Mouse (Mus musculus) lung, adult 2 months (tissue): Measurements from ENCODE around the gene Ogdh. TPM values are rescaled to one million over a fixed set of nuclear protein-coding genes. Genes with fewer than 3 reads are reported as not detected.

Source experiments
- DNase-seq: peaks from one replicate; pipeline ENCODE4 v3.0.0; 2022
- H3K4me1 ChIP-seq: fragments of 200-500 bp; 2 replicates; pipeline ENCODE4 v1.6.1; 2011; ENCODE audit warnings: low read length; ENCODE audit not compliant: control insufficient read depth, insufficient read depth
- H3K4me3 ChIP-seq: fragments of 200-500 bp; replicated peaks from 2 replicates; pipeline ENCODE3; 2011; ENCODE audit warnings: low read depth, mild to moderate bottlenecking, control low read depth, low read length; ENCODE audit errors: extremely low read depth
- CTCF ChIP-seq: fragments of 200-500 bp; IDR thresholded peaks from 2 replicates; pipeline ENCODE4 v1.5.1; 2011; ENCODE audit warnings: mild to moderate bottlenecking, low read length, control low read depth; ENCODE audit not compliant: insufficient read depth
- POLR2A ChIP-seq: fragments of 200-500 bp; IDR thresholded peaks from 2 replicates; pipeline ENCODE4 v1.6.1; 2011; ENCODE audit warnings: low read depth, mild to moderate bottlenecking, control low read depth, low read length, borderline replicate concordance; ENCODE audit errors: extremely low read depth
- WGBS: fragments of 180-500 bp; shearing (Covaris S2); methylation state at CpG from one replicate; pipeline ENCODE4 v1.1.7; 2018; 5-methylcytosine and 5-hydroxymethylcytosine counted together
- polyA plus RNA-seq: library from polyadenylated mRNA; depleted of rRNA; stranded (reverse); fragments of >200 nt; gene quantifications from 2 replicates; pipeline ENCODE4 v1.2.3, GENCODE M21; 2012

Ogdh gene
- polyA plus RNA-seq, 1 experiment, result 181 TPM

DNA sequence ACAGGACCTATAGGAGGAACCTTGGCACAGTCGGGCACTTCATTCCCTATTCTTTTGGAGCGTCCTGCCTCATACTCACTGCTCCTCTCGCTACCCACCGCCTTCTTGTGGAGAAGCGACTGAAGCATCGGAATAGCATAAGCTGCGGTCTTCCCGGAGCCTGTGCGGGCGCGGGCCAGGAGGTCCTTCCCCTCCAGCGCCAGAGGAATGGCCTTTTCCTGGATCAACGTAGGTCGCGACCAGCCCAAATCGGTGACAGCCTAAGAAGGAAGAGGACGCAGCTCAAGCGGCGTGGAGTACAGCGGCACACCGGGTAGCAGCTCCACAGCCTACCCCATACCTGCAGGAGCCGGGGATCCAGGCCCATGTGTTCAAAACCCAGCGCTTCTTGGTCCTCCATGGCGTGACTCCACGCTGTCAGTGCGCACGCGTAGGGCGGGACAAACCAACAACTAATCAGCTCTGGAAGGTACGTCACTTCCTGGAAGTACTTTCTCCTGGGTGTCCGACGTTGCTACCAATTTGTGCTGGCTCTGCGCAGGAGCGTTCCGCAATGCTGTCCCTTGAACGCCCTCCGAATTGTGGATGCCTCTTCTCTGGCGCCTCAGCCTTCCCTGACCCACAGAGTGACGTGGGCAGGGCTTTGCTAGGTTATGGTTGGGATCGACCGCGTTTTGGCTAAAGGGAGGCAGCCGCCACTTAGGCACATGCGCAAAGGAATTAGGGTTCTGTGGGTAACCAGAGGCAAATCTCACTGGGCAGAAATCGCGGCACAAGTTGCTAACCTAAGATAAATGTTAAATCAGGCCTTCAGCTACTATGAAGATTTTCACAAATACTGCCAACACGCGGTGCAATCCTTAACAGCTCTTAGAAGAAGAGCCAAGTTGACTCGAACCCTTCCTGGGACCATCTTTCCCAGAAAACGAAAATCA is 23.8 kb upstream of the Ogdh start, which contains the start of gene Ddx56:
Gene Ddx56, minus strand, starts transcription at position 453 of the 935 bp plus-strand sequence.
- 2% methylated on average over 50 of the region's 50 CpGs for WGBS

DNA sequence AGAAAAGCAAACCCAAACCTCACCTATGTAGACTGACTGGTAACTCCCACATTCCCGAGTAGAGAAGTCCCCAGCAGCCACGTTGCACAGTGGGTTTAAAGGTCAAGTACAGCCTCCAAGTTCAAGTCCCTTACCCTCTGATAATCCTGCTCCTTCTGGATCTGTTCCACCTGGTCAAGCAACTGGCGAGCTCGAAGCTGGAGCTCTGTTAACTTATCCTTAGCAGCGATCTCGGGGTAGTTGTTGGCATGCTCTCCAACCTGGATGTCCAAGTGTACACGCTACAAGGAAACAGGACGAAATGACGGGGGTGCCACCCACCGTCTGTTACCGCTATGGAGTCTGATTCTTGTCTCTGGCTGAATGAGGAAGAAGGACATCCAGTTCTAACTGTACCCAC is 17.8 kb upstream of the Ogdh start:
- 18% methylated on average over 11 of the region's 11 CpGs for WGBS
- H3K4me1 ChIP-seq, result peaks cover 7% of the 10 kb centered on the region
- no peak for TF ChIP-seq CTCF
- TF ChIP-seq POLR2A, result no peak
- H3K4me3 ChIP-seq, result peak overlapping the region; percentile 67
- DNase-seq, result no peak

More for the DNA sequence above, 23.8 kb upstream of the Ogdh start, which contains the start of gene Ddx56:
- DNase-seq, result peak; percentile 90
- Histone ChIP-seq H3K4me1 (peaks cover 6% of the 10 kb centered on the region), H3K4me3 (peak within 1 kb of the TSS; percentile 95)
- TF ChIP-seq CTCF (no peak), POLR2A (peak; percentile 90; the same call in 1 of the 2 replicates)

DNA sequence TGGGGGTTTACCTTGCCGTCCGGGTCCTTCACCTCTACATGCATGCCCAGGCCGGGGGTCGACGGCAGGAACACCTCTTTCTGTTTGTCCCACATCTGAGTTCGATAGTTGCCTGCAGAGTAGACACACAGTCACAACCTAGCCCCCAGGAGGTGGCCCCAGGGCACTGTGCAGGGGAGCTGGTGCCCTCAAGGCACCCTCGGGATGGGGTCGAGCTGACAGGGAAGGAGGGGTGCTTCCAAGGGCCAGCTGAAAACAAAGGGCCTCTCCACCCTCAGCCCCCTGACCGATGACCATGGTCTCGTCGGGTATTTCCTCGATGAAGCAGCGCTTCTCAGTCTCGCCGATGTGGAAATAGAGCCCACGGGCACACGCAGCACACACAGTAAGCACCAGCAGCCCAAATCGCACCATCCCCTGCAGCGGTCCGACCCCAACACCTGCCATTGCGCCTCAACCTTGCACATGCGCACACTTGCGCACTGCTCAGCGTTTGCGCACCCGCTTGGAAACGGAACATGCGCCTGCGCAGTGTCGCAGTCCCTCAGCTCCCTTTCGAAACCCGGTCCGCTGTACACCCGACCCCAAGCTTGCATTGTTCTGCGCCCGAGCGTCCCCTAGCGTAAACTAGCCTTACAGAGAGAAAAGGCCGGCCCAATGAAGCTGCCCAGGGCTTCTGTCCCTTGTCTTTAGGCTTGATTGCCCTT is 16.9 kb upstream of the Ogdh start, which contains the start of gene Tmed4:
Gene Tmed4, minus strand, starts transcription at position 484 of the 707 bp plus-strand sequence.
- peak; percentile 96 for DNase-seq
- H3K4me1 ChIP-seq, result peaks cover 7% of the 10 kb centered on the region
- H3K4me3 ChIP-seq, result peak within 1 kb of the TSS; percentile 67
- TF ChIP-seq POLR2A (peak; percentile 99), CTCF (peak; percentile 59)
- WGBS, result under 1% methylated on average over 39 of the region's 39 CpGs

DNA sequence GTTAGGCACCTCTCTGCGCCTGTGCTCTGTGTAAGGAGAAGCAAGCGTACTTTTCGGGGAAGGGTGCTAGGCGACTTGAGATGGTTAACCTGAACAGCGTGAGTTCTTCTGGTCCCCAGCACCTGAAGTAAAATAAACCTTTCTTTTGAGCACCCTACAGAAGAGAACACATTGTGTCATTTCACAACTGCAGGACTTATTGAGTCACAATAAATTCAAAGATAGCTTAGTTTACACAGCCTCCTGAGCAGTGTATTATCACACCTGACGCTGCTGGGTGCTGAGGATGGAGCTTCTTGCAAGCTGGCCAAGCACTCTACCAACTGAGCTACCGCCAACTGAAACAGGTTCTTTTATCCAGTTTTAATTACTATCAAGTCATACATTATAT is 16.3 kb upstream of the Ogdh start:
- no peak for DNase-seq
- TF ChIP-seq POLR2A, result no peak
- TF ChIP-seq CTCF, result no peak
- 24% methylated on average over 7 of the region's 7 CpGs for WGBS
- H3K4me3 ChIP-seq, result peak overlapping the region; percentile 19
- H3K4me1 ChIP-seq, result peaks cover 7% of the 10 kb centered on the region

DNA sequence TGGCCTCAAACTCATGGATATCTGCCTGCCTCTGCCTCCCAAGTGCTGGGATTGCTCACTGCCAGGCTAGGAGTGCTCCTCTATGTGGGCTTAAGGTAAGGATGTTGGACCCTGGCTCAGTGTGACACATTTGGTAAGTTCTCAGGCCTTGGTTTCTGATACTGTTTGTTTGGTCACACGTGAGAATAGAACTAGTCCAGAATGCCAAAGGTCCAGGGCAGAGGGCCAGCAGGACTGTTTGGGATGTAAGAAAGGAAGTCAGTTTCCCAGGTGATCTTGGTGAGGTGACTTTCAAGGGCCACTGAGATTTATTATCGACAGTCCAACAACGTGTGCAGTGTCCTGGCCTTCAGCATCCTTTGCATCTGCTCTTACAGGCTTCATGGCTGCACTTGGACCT is 15.0 kb upstream of the Ogdh start:
- no peak for DNase-seq
- H3K4me1 ChIP-seq, result peaks cover 7% of the 10 kb centered on the region
- no peak overlapping the region for H3K4me3 ChIP-seq
- no peak for TF ChIP-seq CTCF
- no peak for TF ChIP-seq POLR2A
- 69% methylated on average over 3 of the region's 3 CpGs for WGBS

DNA sequence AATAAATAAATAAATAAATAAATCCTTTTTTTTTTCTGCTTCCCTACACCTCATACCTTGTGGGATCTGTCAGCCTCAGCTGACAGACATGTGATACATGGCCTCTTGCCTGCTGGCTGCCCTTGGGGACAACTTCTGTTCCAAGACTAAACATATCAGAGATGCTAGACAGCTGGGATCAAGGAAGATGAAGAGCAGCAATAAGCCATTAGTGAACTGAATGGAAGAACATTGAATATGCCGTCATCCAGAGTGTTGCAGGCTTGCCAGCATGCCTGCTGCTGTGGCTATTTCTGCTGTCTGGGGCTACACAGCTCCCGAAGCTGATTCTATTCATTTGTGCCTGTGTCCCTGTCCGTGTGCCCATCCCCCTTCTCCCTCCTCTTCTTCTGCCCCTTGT is 8.5 kb upstream of the Ogdh start:
- DNase-seq, result no peak
- no peak overlapping the region for H3K4me3 ChIP-seq
- H3K4me1 ChIP-seq, result no peaks in the 10 kb centered on the region
- TF ChIP-seq CTCF (no peak), POLR2A (no peak)
- WGBS, result 66% methylated on average over 3 of the region's 3 CpGs

DNA sequence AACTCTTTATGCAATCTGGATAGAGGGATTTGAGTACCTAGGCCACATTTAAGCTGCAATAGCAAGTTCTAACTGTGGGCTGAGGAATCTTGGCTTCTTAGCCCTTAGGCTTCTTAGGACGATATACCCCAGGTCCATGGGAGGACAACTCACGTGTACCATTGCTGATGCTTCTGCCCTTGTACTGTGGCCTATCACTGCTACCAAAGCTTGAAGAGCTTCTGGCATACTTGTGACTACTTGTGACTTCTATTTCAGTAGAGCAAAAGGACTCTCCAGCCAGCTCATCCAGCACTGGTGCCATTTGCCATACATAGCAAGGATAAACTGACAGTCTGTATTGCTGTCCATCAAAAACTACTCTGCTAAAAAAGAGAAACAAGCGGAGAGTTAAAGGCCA is 1.3 kb upstream of the Ogdh start:
- DNase-seq, result no peak
- Histone ChIP-seq H3K4me3 (no peak overlapping the region), H3K4me1 (peaks cover 2% of the 10 kb centered on the region; the same call in 1 of the 2 replicates)
- no peak for TF ChIP-seq CTCF
- no peak for TF ChIP-seq POLR2A
- WGBS, result 94% methylated on average over 3 of the region's 3 CpGs

DNA sequence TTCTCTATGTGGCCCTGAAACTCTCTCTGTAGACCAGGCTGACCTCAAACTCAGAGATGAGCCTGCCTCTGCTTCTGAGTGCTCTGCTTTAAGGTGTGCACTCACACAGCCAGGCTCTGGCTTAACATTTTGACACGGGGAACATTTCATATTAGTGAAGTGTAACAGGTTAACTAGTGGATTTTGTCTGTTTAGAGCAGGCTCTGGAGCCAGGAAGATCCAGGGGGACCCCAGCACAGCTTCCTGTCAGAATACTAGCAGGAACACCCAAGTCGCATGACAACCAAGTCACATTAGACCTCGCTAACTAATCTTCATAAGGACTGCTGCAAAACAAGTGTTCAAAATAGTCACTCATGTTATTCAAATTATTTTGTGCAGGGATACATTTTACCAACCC is 550 bp upstream of the Ogdh start:
- Histone ChIP-seq H3K4me3 (peak overlapping the region; percentile 75), H3K4me1 (peaks cover 2% of the 10 kb centered on the region; the same call in 1 of the 2 replicates)
- TF ChIP-seq CTCF (no peak), POLR2A (no peak)
- no peak for DNase-seq
- WGBS, result 24% methylated on average over 3 of the region's 3 CpGs
